Comparison of ENCODE assay signal across 7 mouse cellular contexts in genomic region chr6:88190043-88190309, GRCm38 (mm10). TPM values are rescaled to one million over a fixed set of nuclear protein-coding genes. Genes with fewer than 3 reads are reported as not detected.
DNase-seq lines count a peak whose midpoint lies in the region; ATAC-seq and TF ChIP-seq lines count a peak whose summit lies in the region.

No protein-coding gene starts in this region.

- H3K9me3 ChIP-seq in lung, postnatal 0 days (ENCODE audit: low read length), result no peaks in the 10 kb centered on the region
- no peaks in the 10 kb centered on the region for H3K9me3 ChIP-seq in forebrain, embryonic 14.5 days (replicated peaks; ENCODE audit: control insufficient read depth, low read length)
- no peaks in the 10 kb centered on the region for H3K9me3 ChIP-seq in limb, embryonic 14.5 days (ENCODE audit: control insufficient read depth, low read length)
- no peaks in the 10 kb centered on the region for H3K9me3 ChIP-seq in stomach, embryonic 15.5 days

- H3K27ac ChIP-seq in lung, postnatal 0 days (ENCODE audit: low read length), result no peak overlapping the region
- H3K27ac ChIP-seq in forebrain, embryonic 14.5 days (ENCODE audit: low read depth, low read length), result no peak overlapping the region
- no peak overlapping the region for H3K27ac ChIP-seq in limb, embryonic 14.5 days (replicated peaks; ENCODE audit: low read depth, low read length)
- H3K27ac ChIP-seq in stomach, embryonic 15.5 days, result no peak overlapping the region

- H3K9ac ChIP-seq in lung, postnatal 0 days (replicated peaks; ENCODE audit: low read depth), result no peak overlapping the region
- H3K9ac ChIP-seq in forebrain, embryonic 14.5 days (ENCODE audit: low read length), result peak overlapping the region; percentile 38
- H3K9ac ChIP-seq in limb, embryonic 14.5 days (ENCODE audit: low read depth, low read length, severe bottlenecking), result no peak overlapping the region
- H3K9ac ChIP-seq in stomach, embryonic 15.5 days, result no peak overlapping the region

- H3K36me3 ChIP-seq in lung, postnatal 0 days (ENCODE audit: insufficient read depth, low read length), result no peaks in the 10 kb centered on the region
- no peaks in the 10 kb centered on the region for H3K36me3 ChIP-seq in forebrain, embryonic 14.5 days (ENCODE audit: control insufficient read depth, insufficient read depth, low read length)
- H3K36me3 ChIP-seq in limb, embryonic 14.5 days (ENCODE audit: control insufficient read depth, insufficient read depth, low read length), result no peaks in the 10 kb centered on the region
- no peaks in the 10 kb centered on the region for H3K36me3 ChIP-seq in stomach, embryonic 15.5 days

- TF ChIP-seq POLR2A in lung, adult 2 months (IDR thresholded peaks at IDR 0.05; ENCODE audit: borderline replicate concordance, extremely low read depth, low read depth, low read length), result no peak
- TF ChIP-seq POLR2A in limb, embryonic 14.5 days (IDR thresholded peaks at IDR 0.05; ENCODE audit: borderline replicate concordance, extremely low read depth, insufficient read depth, insufficient read length), result no peak

- TF ChIP-seq CTCF in lung, postnatal 0 days (IDR thresholded peaks at IDR 0.05), result no peak
- TF ChIP-seq CTCF in lung, adult 2 months (IDR thresholded peaks at IDR 0.05; ENCODE audit: insufficient read depth, low read length), result no peak

- 9% methylated on average over 13 of the region's 13 CpGs for WGBS in lung, postnatal 0 days
- WGBS in lung, adult 2 months, result 14% methylated on average over 13 of the region's 13 CpGs
- 1% methylated on average over 13 of the region's 13 CpGs for WGBS in forebrain, embryonic 14.5 days
- WGBS in limb, embryonic 14.5 days, result under 1% methylated on average over 13 of the region's 13 CpGs
- 2% methylated on average over 13 of the region's 13 CpGs for WGBS in stomach, embryonic 15.5 days

- H3K4me3 ChIP-seq in lung, postnatal 0 days (ENCODE audit: low read depth, low read length), result peak overlapping the region; percentile 38
- H3K4me3 ChIP-seq in lung, adult 2 months (replicated peaks; ENCODE audit: extremely low read depth, low read depth, low read length), result no peak overlapping the region
- peak overlapping the region; percentile 39 for H3K4me3 ChIP-seq in forebrain, embryonic 14.5 days (ENCODE audit: low read depth, low read length)
- H3K4me3 ChIP-seq in limb, embryonic 14.5 days (replicated peaks; ENCODE audit: low read length), result peak overlapping the region; percentile 50
- H3K4me3 ChIP-seq in stomach, embryonic 15.5 days (replicated peaks), result peak overlapping the region; percentile 58

- peak overlapping the region; percentile 64 for H3K4me2 ChIP-seq in lung, postnatal 0 days (replicated peaks; ENCODE audit: low read depth, low read length)
- peak overlapping the region; percentile 77 for H3K4me2 ChIP-seq in forebrain, embryonic 14.5 days (ENCODE audit: low read length)
- peak overlapping the region; percentile 91 for H3K4me2 ChIP-seq in limb, embryonic 14.5 days (replicated peaks; ENCODE audit: low read depth, low read length, severe bottlenecking)
- H3K4me2 ChIP-seq in stomach, embryonic 15.5 days, result peak overlapping the region; percentile 91

- no peak for TF ChIP-seq EP300 in lung, postnatal 0 days (IDR thresholded peaks at IDR 0.05)

- no peak; the same call in 1 of the 2 replicates for ATAC-seq in lung, postnatal 0 days
- no peak for ATAC-seq in forebrain, embryonic 14.5 days
- ATAC-seq in limb, embryonic 14.5 days (ENCODE audit: low FRiP score, low read depth), result peak; percentile 27; the same call in 1 of the 2 replicates
- no peak for ATAC-seq in stomach, embryonic 15.5 days (ENCODE audit: insufficient read depth, low FRiP score, low read depth)

- H3K27me3 ChIP-seq in lung, postnatal 0 days (replicated peaks; ENCODE audit: insufficient read depth, low read length), result peaks cover 48% of the 10 kb centered on the region
- peaks cover 75% of the 10 kb centered on the region for H3K27me3 ChIP-seq in forebrain, embryonic 14.5 days (replicated peaks; ENCODE audit: control insufficient read depth, insufficient read depth, low read length)
- peaks cover 69% of the 10 kb centered on the region for H3K27me3 ChIP-seq in limb, embryonic 14.5 days (ENCODE audit: control insufficient read depth, insufficient read depth, low read length)
- H3K27me3 ChIP-seq in stomach, embryonic 15.5 days (replicated peaks), result peaks cover 77% of the 10 kb centered on the region

- DNase-seq in lung, postnatal 0 days (ENCODE audit: low spot score), result no peak
- no peak for DNase-seq in lung, adult 2 months
- no peak for DNase-seq in forebrain, embryonic 14.5 days (ENCODE audit: low spot score)
- DNase-seq in limb, embryonic 14.5 days (ENCODE audit: low spot score), result no peak
- DNase-seq in frontal cortex, postnatal 14 days (ENCODE audit: low spot score in 2 of 2), result no peak
- DNase-seq in adrenal gland, postnatal 10 days, result no peak

- H3K4me1 ChIP-seq in lung, postnatal 0 days (ENCODE audit: insufficient read depth, low read depth, low read length), result peaks cover 4% of the 10 kb centered on the region; the same call in 1 of the 2 replicates
- H3K4me1 ChIP-seq in lung, adult 2 months (ENCODE audit: control insufficient read depth, insufficient read depth, low read length), result peaks cover 9% of the 10 kb centered on the region
- peaks cover 11% of the 10 kb centered on the region for H3K4me1 ChIP-seq in forebrain, embryonic 14.5 days (ENCODE audit: control insufficient read depth, insufficient read depth, low read length)
- H3K4me1 ChIP-seq in limb, embryonic 14.5 days (ENCODE audit: control insufficient read depth, insufficient read depth, low read length), result peaks cover 4% of the 10 kb centered on the region
- H3K4me1 ChIP-seq in stomach, embryonic 15.5 days, result peaks cover 28% of the 10 kb centered on the region

RNA-seq across cellular contexts. Expression of gene Gata2, which starts 3.7 kb away (rescaled TPM):
- 86.2 and 104 TPM in 2 replicates for polyA plus RNA-seq in lung, postnatal 0 days (2015; fragmentation: Nextera tagmentation; extraction: Ambion mirVana)
- polyA plus RNA-seq in lung, adult 2 months (2012; rRNA removed), result 184 and 333 TPM in 2 replicates
- polyA plus RNA-seq in forebrain, embryonic 14.5 days (2014; fragmentation: Nextera tagmentation; extraction: Ambion mirVana), result 1.5 and 1.6 TPM in 2 replicates
- polyA plus RNA-seq in limb, embryonic 14.5 days (2012; rRNA removed), result 15.7 and 18.4 TPM in 2 replicates
- polyA plus RNA-seq in limb, embryonic 14.5 days (2014; fragmentation: Nextera tagmentation; extraction: Ambion mirVana), result 18.1 and 19.3 TPM in 2 replicates
- 7.0 and 12.0 TPM in 2 replicates for polyA plus RNA-seq in stomach, embryonic 15.5 days (2015; fragmentation: Nextera tagmentation; extraction: Ambion mirVana)
- 10 to 100 TPM; 26.3 to 33.2 TPM for total RNA-seq in adrenal gland, postnatal 10 days (2021)

RNA-seq across cellular contexts. Expression of gene Dnajb8, which starts 32.1 kb away (rescaled TPM):
- polyA plus RNA-seq in lung, postnatal 0 days (2015; fragmentation: Nextera tagmentation; extraction: Ambion mirVana), result not detected in 2 replicates
- not detected in 2 replicates for polyA plus RNA-seq in lung, adult 2 months (2012; rRNA removed)
- polyA plus RNA-seq in forebrain, embryonic 14.5 days (2014; fragmentation: Nextera tagmentation; extraction: Ambion mirVana), result not detected in 2 replicates
- not detected in 2 replicates for polyA plus RNA-seq in limb, embryonic 14.5 days (2012; rRNA removed)
- not detected in 2 replicates for polyA plus RNA-seq in limb, embryonic 14.5 days (2014; fragmentation: Nextera tagmentation; extraction: Ambion mirVana)
- not detected in 2 replicates for polyA plus RNA-seq in stomach, embryonic 15.5 days (2015; fragmentation: Nextera tagmentation; extraction: Ambion mirVana)
- total RNA-seq in adrenal gland, postnatal 10 days (2021), result not detected
